Mouse (Mus musculus) C2C12 (cell line): Measurements from ENCODE around the gene Cntnap5a. TPM values are rescaled to one million over a fixed set of nuclear protein-coding genes. Genes with fewer than 3 reads are reported as not detected.

ENCODE experiments used
- H3K27me3 ChIP-seq: one replicate; pipeline ENCODE4 v1.6.1; 2011; ENCODE audit not compliant: control insufficient read depth, insufficient read depth, insufficient read length
- H3K36me3 ChIP-seq: one replicate; pipeline ENCODE4 v1.6.1; 2011; ENCODE audit not compliant: control insufficient read depth, insufficient read depth
- H3K4me3 ChIP-seq: one replicate; pipeline ENCODE4 v1.5.1; 2011; ENCODE audit warnings: mild to moderate bottlenecking, control low read depth; ENCODE audit not compliant: poor library complexity, insufficient read depth, severe bottlenecking
- H3K79me2 ChIP-seq: one replicate; pipeline ENCODE4 v1.6.1; 2011; ENCODE audit not compliant: control insufficient read depth, insufficient read depth
- H3K79me3 ChIP-seq: one replicate; pipeline ENCODE4 v1.6.1; 2011; ENCODE audit warnings: low read depth, control low read depth
- H3ac ChIP-seq: one replicate; pipeline ENCODE3; 2011; ENCODE audit warnings: low read depth; ENCODE audit not compliant: control insufficient read depth, insufficient read length
- CEBPB ChIP-seq: IDR thresholded peaks from one replicate; pipeline ENCODE4 v1.6.1; 2011; ENCODE audit warnings: low read depth, mild to moderate bottlenecking, control low read depth, moderate library complexity
- CTCF ChIP-seq: IDR thresholded peaks from one replicate; pipeline ENCODE4 v1.5.1; 2011; ENCODE audit not compliant: control insufficient read depth, insufficient read depth, insufficient read length
- FOSL1 ChIP-seq: IDR thresholded peaks from one replicate; pipeline ENCODE4 v1.8.0; 2011; ENCODE audit warnings: mild to moderate bottlenecking, low read length; ENCODE audit not compliant: poor library complexity, insufficient read depth, severe bottlenecking
- MAX ChIP-seq: IDR thresholded peaks from one replicate; pipeline ENCODE4 v1.6.1; 2011; ENCODE audit warnings: mild to moderate bottlenecking, control low read depth
- MYOD1 ChIP-seq: IDR thresholded peaks from one replicate; pipeline ENCODE4 v1.6.1; 2011; ENCODE audit warnings: low read depth; ENCODE audit not compliant: control insufficient read depth, insufficient read length
- MYOG ChIP-seq: IDR thresholded peaks from one replicate; pipeline ENCODE4 v1.6.1; 2011; ENCODE audit not compliant: control insufficient read depth, insufficient read length; ENCODE audit errors: extremely low read depth
- USF1 ChIP-seq: IDR thresholded peaks from one replicate; pipeline ENCODE4 v1.6.1; 2011; ENCODE audit warnings: low read depth, mild to moderate bottlenecking, control low read depth, moderate library complexity
- polyA plus RNA-seq: library from polyadenylated mRNA; unstranded; fragments of >200 nt; fragmentation: generic; extraction: Trizol; gene quantifications from one replicate; pipeline ENCODE4 v1.2.1, GENCODE M21; 2012; ENCODE audit warnings: missing spikeins

Gene Cntnap5a
- polyA plus RNA-seq, 1 experiment = 0.06 TPM

DNA sequence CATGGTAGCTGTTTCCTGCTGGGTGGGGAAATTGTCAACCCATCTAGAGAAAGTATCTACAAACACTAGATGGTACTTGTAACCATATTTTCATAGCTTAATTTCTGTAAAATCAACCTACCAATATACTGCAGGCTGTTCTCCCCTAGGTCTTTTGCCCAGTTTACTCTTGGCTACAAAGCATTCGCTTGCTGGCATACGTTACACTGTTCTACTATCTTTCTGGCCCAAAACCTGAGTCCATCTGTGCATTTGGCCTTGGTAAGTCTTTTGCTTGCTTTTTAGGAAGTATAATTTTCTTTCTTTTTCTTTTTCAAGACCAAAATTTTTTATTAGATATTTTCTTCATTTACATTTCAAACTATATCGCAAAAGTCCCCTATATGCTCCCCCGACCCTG lies 686.3 kb downstream of the Cntnap5a start:
- H3K27me3 ChIP-seq = no peaks in the 10 kb centered on the region
- no peak overlapping the region for H3K4me3 ChIP-seq
- H3ac ChIP-seq = no peak overlapping the region
- no peaks in the 10 kb centered on the region for H3K79me2 ChIP-seq
- no peaks in the 10 kb centered on the region for H3K79me3 ChIP-seq
- no peaks in the 10 kb centered on the region for H3K36me3 ChIP-seq
- TF ChIP-seq CEBPB (no peak), USF1 (no peak), MAX (no peak), MYOD1 (no peak), MYOG (no peak), CTCF (no peak), FOSL1 (no peak)

GRCm38 (mm10) chr1:116373551-116373950 lies 689.0 kb downstream of the Cntnap5a start:
- H3K4me3 ChIP-seq = no peak overlapping the region
- no peaks in the 10 kb centered on the region for H3K79me2 ChIP-seq
- no peaks in the 10 kb centered on the region for H3K36me3 ChIP-seq
- no peak for TF ChIP-seq USF1
- TF ChIP-seq MAX = no peak
- no peak for TF ChIP-seq FOSL1
- no peak for TF ChIP-seq CEBPB
- TF ChIP-seq MYOG = no peak
- no peak for TF ChIP-seq CTCF
- no peak for TF ChIP-seq MYOD1
- H3K27me3 ChIP-seq = no peaks in the 10 kb centered on the region
- H3K79me3 ChIP-seq = no peaks in the 10 kb centered on the region
- no peak overlapping the region for H3ac ChIP-seq

- no peaks in the 10 kb centered on the region for H3K79me3 ChIP-seq
- no peaks in the 10 kb centered on the region for H3K36me3 ChIP-seq
- H3ac ChIP-seq = no peak overlapping the region
- no peaks in the 10 kb centered on the region for H3K27me3 ChIP-seq
- H3K79me2 ChIP-seq = no peaks in the 10 kb centered on the region
- H3K4me3 ChIP-seq = no peak overlapping the region
- TF ChIP-seq MAX = no peak
- TF ChIP-seq MYOG = no peak
- TF ChIP-seq CTCF = no peak
- no peak for TF ChIP-seq CEBPB
- TF ChIP-seq USF1 = no peak
- TF ChIP-seq FOSL1 = no peak
- no peak for TF ChIP-seq MYOD1
Observed at GRCm38 (mm10) chr1:116392390-116392789, 707.8 kb downstream of the Cntnap5a start.

DNA sequence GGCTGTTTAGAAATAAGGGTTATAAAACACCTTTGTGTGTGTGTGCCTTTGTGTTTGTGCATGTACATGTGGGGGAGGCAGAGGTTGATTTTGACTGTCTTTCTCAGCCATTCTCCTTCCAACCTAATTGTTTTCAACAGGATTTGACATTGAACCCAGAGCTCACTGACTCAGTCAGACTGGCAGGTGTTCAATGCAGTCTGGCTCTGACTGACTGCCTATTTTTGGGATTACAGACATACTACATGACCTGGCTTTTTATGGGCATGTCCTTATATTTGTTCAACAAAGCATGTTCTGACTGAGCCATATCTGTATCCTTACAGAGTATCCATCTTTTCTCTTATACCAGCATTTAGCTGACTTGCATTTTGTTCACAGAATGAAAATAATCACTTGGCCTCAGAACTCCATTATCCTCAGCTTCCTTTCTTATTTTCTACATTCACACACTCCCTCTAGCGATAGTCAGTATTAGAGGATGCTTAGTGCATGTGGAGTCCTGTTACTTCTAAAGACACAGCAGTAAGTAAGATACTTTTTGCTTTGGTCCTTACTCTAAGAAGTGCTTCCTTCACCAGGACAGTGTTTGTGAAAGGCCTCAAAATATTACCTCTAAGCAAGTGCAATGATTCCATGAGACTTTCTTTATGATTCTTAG lies 717.6 kb downstream of the Cntnap5a start:
- Histone ChIP-seq H3K36me3 (no peaks in the 10 kb centered on the region), H3K27me3 (no peaks in the 10 kb centered on the region), H3K4me3 (no peak overlapping the region), H3ac (no peak overlapping the region), H3K79me3 (no peaks in the 10 kb centered on the region), H3K79me2 (no peaks in the 10 kb centered on the region)
- TF ChIP-seq FOSL1 (no peak), MYOG (no peak), CEBPB (no peak), USF1 (no peak)

DNA sequence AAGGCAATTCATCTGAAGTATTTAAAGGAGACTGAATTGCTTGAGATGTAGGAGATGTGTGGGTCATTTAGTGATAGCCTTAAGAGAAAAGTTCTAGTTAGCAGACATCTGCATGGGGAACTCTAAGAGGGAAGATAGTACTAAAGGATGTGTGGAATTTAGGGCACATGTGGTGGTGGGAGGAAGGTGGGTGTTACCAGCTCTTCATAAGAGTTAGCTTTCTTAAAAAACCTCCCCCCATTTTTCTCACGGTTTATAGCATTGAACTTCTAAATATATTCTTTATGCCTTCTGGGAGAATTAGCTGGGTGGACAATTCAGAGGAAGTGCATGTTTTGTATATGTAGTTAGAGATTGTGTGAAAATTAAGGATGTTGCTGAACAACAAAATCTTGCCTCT lies 725.3 kb downstream of the Cntnap5a start:
- no peak for TF ChIP-seq USF1
- TF ChIP-seq CTCF = no peak
- TF ChIP-seq FOSL1 = no peak
- no peak for TF ChIP-seq CEBPB
- no peak for TF ChIP-seq MAX
- TF ChIP-seq MYOG = no peak
- Histone ChIP-seq H3K79me2 (no peaks in the 10 kb centered on the region), H3ac (no peak overlapping the region), H3K79me3 (no peaks in the 10 kb centered on the region), H3K36me3 (no peaks in the 10 kb centered on the region), H3K27me3 (no peaks in the 10 kb centered on the region), H3K4me3 (no peak overlapping the region)

GRCm38 (mm10) chr1:116428396-116428795 lies 743.8 kb downstream of the Cntnap5a start:
- Histone ChIP-seq H3K79me3 (no peaks in the 10 kb centered on the region), H3K36me3 (no peaks in the 10 kb centered on the region), H3K27me3 (no peaks in the 10 kb centered on the region), H3K4me3 (no peak overlapping the region), H3ac (no peak overlapping the region), H3K79me2 (no peaks in the 10 kb centered on the region)
- TF ChIP-seq MYOD1 = no peak
- TF ChIP-seq MAX = no peak
- TF ChIP-seq CTCF = no peak
- TF ChIP-seq FOSL1 = no peak
- no peak for TF ChIP-seq USF1
- no peak for TF ChIP-seq CEBPB
- no peak for TF ChIP-seq MYOG
